Mouse (Mus musculus) neural tube, embryonic 14.5 days (tissue): ENCODE measurements around the gene Cep41. TPM values are rescaled to one million over a fixed set of nuclear protein-coding genes. Genes with fewer than 3 reads are reported as not detected.
A peak's percentile ranks its signal among the peaks of the same experiment; 100 is the strongest.

Source experiments
- microRNA counts: library from miRNA; unstranded; fragments of <30 nt; microRNA quantifications from one replicate; lab custom pipeline; 2016
- microRNA-seq: library from miRNA; unstranded; fragments of <30 nt; microRNA quantifications from one replicate; pipeline ENCODE4, GENCODE M21; 2016
- polyA plus RNA-seq: library from polyadenylated mRNA; unstranded; fragments of >200 nt; fragmentation: Nextera tagmentation; extraction: Ambion mirVana; gene quantifications from 2 replicates; pipeline ENCODE4 v1.2.1, GENCODE M21; 2014

The Cep41 gene
- polyA plus RNA-seq, 1 experiment from 2014 or later = 12.6 TPM

MicroRNAs within 50 kb of the gene (microRNA counts, 519-probe panel; counts per million panel counts)
- microRNA mmu-miR-335-3p (lab: Ali Mortazavi, UCI) = 3,812 counts per million, percentile 36 among the panel's probes with 10 or more counts
- microRNA mmu-miR-335-5p (lab: Ali Mortazavi, UCI) = 5,922 counts per million, percentile 86 among the panel's probes with 10 or more counts

Small RNAs within 50 kb of the gene (microRNA-seq; reads per million reads assigned to microRNA genes)
- 23,060 reads per million, percentile 99 among the genes with 10 or more reads in this experiment for gene Mir335

Other genes starting within 250 kb of the Cep41 start
- gene Tmem209, start 184.0 kb downstream of the Cep41 start, polyA plus RNA-seq = 28.9 and 30.9 TPM in 2 replicates
- gene Ssmem1, start 183.9 kb downstream of the Cep41 start, polyA plus RNA-seq = 0.35 TPM in 1 of 2 replicates, not detected in the other
- gene Cpa2, start 152.2 kb downstream of the Cep41 start, polyA plus RNA-seq = 5.1 and 10.6 TPM in 2 replicates
- gene Cpa4, start 125.4 kb downstream of the Cep41 start, polyA plus RNA-seq = 0.71 and 0.90 TPM in 2 replicates
- not detected in 2 replicates for gene Cpa5, start 82.7 kb downstream of the Cep41 start, polyA plus RNA-seq
- 0.37 and 0.50 TPM in 2 replicates for gene Cpa1, start 54.5 kb downstream of the Cep41 start, polyA plus RNA-seq
- gene Mest, start 29.8 kb upstream of the Cep41 start, polyA plus RNA-seq = 353 and 390 TPM in 2 replicates
- 35.5 and 48.9 TPM in 2 replicates for gene Copg2, start 203.0 kb upstream of the Cep41 start, polyA plus RNA-seq
- not detected in 2 replicates for gene Tsga13, start 221.8 kb upstream of the Cep41 start, polyA plus RNA-seq